Mouse (Mus musculus): ENCODE measurements around the gene Ifna6. TPM values are rescaled to one million over a fixed set of nuclear protein-coding genes. Genes with fewer than 3 reads are reported as not detected.

Gene Ifna6
- polyA plus RNA-seq, 1 experiment from 2014 or later: not detected

Other genes with a start within 250 kb of the Ifna6 start
- gene Ifna9, start 235.0 kb upstream of the Ifna6 start, polyA plus RNA-seq (2015; fragmentation: Nextera tagmentation; extraction: Ambion mirVana): not detected in 2 replicates
- gene Ifna12, start 224.0 kb upstream of the Ifna6 start, polyA plus RNA-seq (2015; fragmentation: Nextera tagmentation; extraction: Ambion mirVana): not detected in 2 replicates
- gene C87499, start 193.0 kb upstream of the Ifna6 start, polyA plus RNA-seq (2015; fragmentation: Nextera tagmentation; extraction: Ambion mirVana): not detected in 2 replicates
- not detected in 2 replicates for gene Ifna13, start 183.0 kb upstream of the Ifna6 start, polyA plus RNA-seq (2015; fragmentation: Nextera tagmentation; extraction: Ambion mirVana)
- not detected in 2 replicates for gene Ifna16, start 150.5 kb upstream of the Ifna6 start, polyA plus RNA-seq (2015; fragmentation: Nextera tagmentation; extraction: Ambion mirVana)
- not detected in 2 replicates for gene Ifna2, start 143.5 kb upstream of the Ifna6 start, polyA plus RNA-seq (2015; fragmentation: Nextera tagmentation; extraction: Ambion mirVana)
- not detected in 2 replicates for gene Ifnab, start 136.1 kb upstream of the Ifna6 start, polyA plus RNA-seq (2015; fragmentation: Nextera tagmentation; extraction: Ambion mirVana)
- gene Gm26566, start 105.6 kb upstream of the Ifna6 start, polyA plus RNA-seq (2015; fragmentation: Nextera tagmentation; extraction: Ambion mirVana): 1.6 and 2.3 TPM in 2 replicates
- 117 and 128 TPM in 2 replicates for gene Klhl9, start 105.0 kb upstream of the Ifna6 start, polyA plus RNA-seq (2015; fragmentation: Nextera tagmentation; extraction: Ambion mirVana)
- gene Gm13271, start 72.5 kb upstream of the Ifna6 start, polyA plus RNA-seq (2015; fragmentation: Nextera tagmentation; extraction: Ambion mirVana): not detected in 2 replicates
- 0.14 TPM in 1 of 2 replicates, not detected in the other for gene Gm13283, start 67.3 kb upstream of the Ifna6 start, polyA plus RNA-seq (2015; fragmentation: Nextera tagmentation; extraction: Ambion mirVana)
- gene Gm13290, start 53.6 kb upstream of the Ifna6 start, polyA plus RNA-seq (2015; fragmentation: Nextera tagmentation; extraction: Ambion mirVana): not detected in 2 replicates
- gene Gm13289, start 50.5 kb upstream of the Ifna6 start, polyA plus RNA-seq (2015; fragmentation: Nextera tagmentation; extraction: Ambion mirVana): not detected in 2 replicates
- gene Gm13272, start 47.6 kb upstream of the Ifna6 start, polyA plus RNA-seq (2015; fragmentation: Nextera tagmentation; extraction: Ambion mirVana): not detected in 2 replicates
- gene Ifnz, start 45.3 kb upstream of the Ifna6 start, polyA plus RNA-seq (2015; fragmentation: Nextera tagmentation; extraction: Ambion mirVana): 0.20 TPM in 1 of 2 replicates, not detected in the other
- gene Gm13276, start 41.7 kb upstream of the Ifna6 start, polyA plus RNA-seq (2015; fragmentation: Nextera tagmentation; extraction: Ambion mirVana): not detected in 2 replicates
- gene Gm13277, start 38.8 kb upstream of the Ifna6 start, polyA plus RNA-seq (2015; fragmentation: Nextera tagmentation; extraction: Ambion mirVana): not detected in 2 replicates
- gene Gm13278, start 35.9 kb upstream of the Ifna6 start, polyA plus RNA-seq (2015; fragmentation: Nextera tagmentation; extraction: Ambion mirVana): not detected in 2 replicates
- gene Gm13275, start 32.9 kb upstream of the Ifna6 start, polyA plus RNA-seq (2015; fragmentation: Nextera tagmentation; extraction: Ambion mirVana): not detected in 2 replicates
- not detected in 2 replicates for gene Gm13279, start 30.0 kb upstream of the Ifna6 start, polyA plus RNA-seq (2015; fragmentation: Nextera tagmentation; extraction: Ambion mirVana)
- gene Gm13285, start 27.8 kb upstream of the Ifna6 start, polyA plus RNA-seq (2015; fragmentation: Nextera tagmentation; extraction: Ambion mirVana): not detected in 2 replicates
- gene Gm13287, start 24.2 kb upstream of the Ifna6 start, polyA plus RNA-seq (2015; fragmentation: Nextera tagmentation; extraction: Ambion mirVana): not detected in 2 replicates
- gene Gm13288, start 21.9 kb upstream of the Ifna6 start, polyA plus RNA-seq (2015; fragmentation: Nextera tagmentation; extraction: Ambion mirVana): not detected in 2 replicates
- not detected in 2 replicates for gene Ifna7, start 11.2 kb upstream of the Ifna6 start, polyA plus RNA-seq (2015; fragmentation: Nextera tagmentation; extraction: Ambion mirVana)
- gene Ifna11, start 7.5 kb upstream of the Ifna6 start, polyA plus RNA-seq (2015; fragmentation: Nextera tagmentation; extraction: Ambion mirVana): not detected in 2 replicates
- gene Ifna5, start 8.1 kb downstream of the Ifna6 start, polyA plus RNA-seq (2015; fragmentation: Nextera tagmentation; extraction: Ambion mirVana): not detected in 2 replicates
- gene Ifna4, start 14.4 kb downstream of the Ifna6 start, polyA plus RNA-seq (2015; fragmentation: Nextera tagmentation; extraction: Ambion mirVana): not detected in 2 replicates
- gene Ifna1, start 22.7 kb downstream of the Ifna6 start, polyA plus RNA-seq (2015; fragmentation: Nextera tagmentation; extraction: Ambion mirVana): not detected in 2 replicates
- gene Ifne, start 52.8 kb downstream of the Ifna6 start, polyA plus RNA-seq (2015; fragmentation: Nextera tagmentation; extraction: Ambion mirVana): not detected in 2 replicates